Mouse (Mus musculus): ENCODE measurements around the gene Ppp1r32.

Ppp1r32 gene

DNA sequence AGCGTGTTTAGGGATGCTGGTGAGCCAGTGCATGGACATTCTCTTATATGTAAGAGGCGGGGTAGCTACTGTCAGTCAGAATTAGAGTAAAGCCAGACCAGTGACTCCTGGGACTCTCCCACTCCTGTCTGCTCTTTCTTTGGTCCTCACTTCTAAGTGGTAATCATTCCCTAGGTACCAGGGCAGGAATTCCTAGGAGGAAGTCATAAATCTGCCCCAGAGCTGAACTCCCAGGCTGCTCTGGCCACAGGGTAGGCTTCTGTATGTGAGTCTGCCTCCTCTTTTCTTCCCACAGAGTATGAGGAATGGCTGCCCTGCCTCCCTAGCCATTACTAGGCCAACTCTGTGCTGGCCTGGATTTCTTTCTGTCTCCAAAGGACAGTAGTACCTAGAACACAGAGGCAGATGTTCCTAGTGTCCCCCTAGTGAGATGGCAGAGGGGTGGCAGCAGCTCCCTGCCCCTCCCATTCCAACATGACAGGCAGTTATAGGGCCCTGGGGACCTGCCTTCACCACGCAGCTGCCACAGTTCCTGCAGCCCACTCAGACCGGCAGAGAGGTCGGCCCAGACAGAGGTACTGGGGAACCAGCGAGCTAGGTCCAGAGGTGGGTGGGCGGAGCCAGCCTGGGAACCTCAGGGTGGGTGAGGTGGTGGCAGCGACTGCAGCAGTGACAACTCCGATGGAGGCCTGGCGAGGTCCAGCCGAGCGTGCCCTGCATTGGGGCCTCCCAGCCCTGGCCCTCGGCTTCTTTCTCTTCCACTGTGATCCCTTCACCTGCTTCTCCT is 57.1 kb downstream of the Ppp1r32 start:
- DNase-seq (ENCODE audit: low read depth, low spot score) = no peak

GRCm38 (mm10) chr19:10424751-10425150 is 58.0 kb downstream of the Ppp1r32 start:
- no peak for DNase-seq (ENCODE audit: low read depth, low spot score)

All from embryo, embryonic 11.5 days (tissue).